Mouse (Mus musculus) liver, embryonic 11.5 days (tissue): ENCODE measurements around the gene Ypel4. TPM values are rescaled to one million over a fixed set of nuclear protein-coding genes. Genes with fewer than 3 reads are reported as not detected.
A peak's percentile ranks its signal among the peaks of the same experiment; 100 is the strongest.

Experiments used
- ATAC-seq: fragments of 200-750 bp; cut with Nextera tagmentation; replicated peaks from 2 replicates; pipeline ENCODE4 v1.8.0; 2017; ENCODE audit warnings: moderate number of reproducible peaks, mild to moderate bottlenecking, moderate TSS enrichment, moderate library complexity; ENCODE audit not compliant: low FRiP score
- DNase-seq: peaks from one replicate; pipeline ENCODE4 v3.0.0-alpha.2; 2017; ENCODE audit warnings: low spot score
- H3K27ac ChIP-seq: fragments of 300-500 bp; sonication (generic); 2 replicates; pipeline ENCODE4 v1.5.1; 2014; ENCODE audit warnings: mild to moderate bottlenecking, low read depth, low read length, control low read depth
- H3K27me3 ChIP-seq: fragments of 300-500 bp; sonication (generic); replicated peaks from 2 replicates; pipeline ENCODE4 v1.6.1; 2014; ENCODE audit warnings: low read length, mixed read lengths; ENCODE audit not compliant: control insufficient read depth, insufficient read depth
- H3K36me3 ChIP-seq: fragments of 300-500 bp; sonication (generic); 2 replicates; pipeline ENCODE4 v1.6.1; 2014; ENCODE audit warnings: mild to moderate bottlenecking, low read length, moderate library complexity, mixed read lengths; ENCODE audit not compliant: control insufficient read depth, insufficient read depth
- H3K4me1 ChIP-seq: fragments of 300-500 bp; sonication (generic); replicated peaks from 2 replicates; pipeline ENCODE4 v1.6.1; 2014; ENCODE audit warnings: low read length, mixed read lengths; ENCODE audit not compliant: control insufficient read depth, insufficient read depth
- H3K4me2 ChIP-seq: fragments of 300-500 bp; sonication (generic); 2 replicates; pipeline ENCODE4 v1.6.1; 2014; ENCODE audit warnings: mild to moderate bottlenecking, control low read depth, moderate library complexity
- H3K4me3 ChIP-seq: fragments of 300-500 bp; sonication (generic); 2 replicates; pipeline ENCODE4 v1.5.1; 2014; ENCODE audit warnings: low read depth, low read length, control low read depth
- H3K9ac ChIP-seq: fragments of 300-500 bp; sonication (generic); 2 replicates; pipeline ENCODE4 v1.6.1; 2014; ENCODE audit warnings: low read depth, low read length, control low read depth
- H3K9me3 ChIP-seq: fragments of 300-500 bp; sonication (generic); 2 replicates; pipeline ENCODE4 v1.6.1; 2016; ENCODE audit warnings: low read length, inconsistent platforms, mixed read lengths; ENCODE audit not compliant: control insufficient read depth
- WGBS: fragments of 180-500 bp; shearing (Covaris S2); extraction: QIAGEN DNeasy Blood & Tissue Kit; methylation state at CpG from one replicate; pipeline ENCODE4 v1.1.7; 2014; 5-methylcytosine and 5-hydroxymethylcytosine counted together
- polyA plus RNA-seq: library from polyadenylated mRNA; unstranded; fragments of >200 nt; fragmentation: Nextera tagmentation; extraction: Ambion mirVana; gene quantifications from 2 replicates; pipeline ENCODE4 v1.2.1, GENCODE M21; 2014

Gene Ypel4
- polyA plus RNA-seq, 1 experiment from 2014 or later = 11.4 TPM

GRCm38 (mm10) chr2:84743561-84743960, 9.7 kb downstream of the Ypel4 start, which contains the start of gene Gm19426:
TSS of gene Gm19426 (minus strand) at chr2:84743655.
- Histone ChIP-seq H3K4me2 (peak within 1 kb of the TSS; percentile 90), H3K36me3 (no peaks in the 10 kb centered on the region), H3K4me3 (peak within 1 kb of the TSS; percentile 74), H3K4me1 (peaks cover 50% of the 10 kb centered on the region), H3K27ac (peak within 1 kb of the TSS; percentile 95), H3K9me3 (no peaks in the 10 kb centered on the region), H3K27me3 (no peaks in the 10 kb centered on the region), H3K9ac (peak within 1 kb of the TSS; percentile 98)
- peak; percentile 86 for ATAC-seq
- under 1% methylated on average over 25 of the region's 25 CpGs for WGBS
- peak; percentile 85 for DNase-seq

GRCm38 (mm10) chr2:84744126-84744525, 10.3 kb downstream of the Ypel4 start:
- Histone ChIP-seq H3K27me3 (no peaks in the 10 kb centered on the region), H3K4me1 (peaks cover 47% of the 10 kb centered on the region), H3K4me3 (peak overlapping the region; percentile 74), H3K9me3 (no peaks in the 10 kb centered on the region), H3K27ac (peak overlapping the region; percentile 95), H3K36me3 (no peaks in the 10 kb centered on the region), H3K9ac (peak overlapping the region; percentile 98), H3K4me2 (peak overlapping the region; percentile 90)
- DNase-seq (peak; percentile 70), ATAC-seq (peak; percentile 33)
- WGBS = 5% methylated on average over 10 of the region's 10 CpGs

GRCm38 (mm10) chr2:84750115-84750514, 16.3 kb downstream of the Ypel4 start:
- no peaks in the 10 kb centered on the region for H3K9me3 ChIP-seq
- no peaks in the 10 kb centered on the region for H3K36me3 ChIP-seq
- no peaks in the 10 kb centered on the region for H3K27me3 ChIP-seq
- no peak overlapping the region for H3K9ac ChIP-seq
- H3K4me1 ChIP-seq = peaks cover 5% of the 10 kb centered on the region
- no peak for ATAC-seq
- DNase-seq = no peak
- no peak overlapping the region for H3K4me2 ChIP-seq
- H3K27ac ChIP-seq = no peak overlapping the region
- 68% methylated on average over 6 of the region's 6 CpGs for WGBS
- no peak overlapping the region for H3K4me3 ChIP-seq

GRCm38 (mm10) chr2:84756245-84756644, 22.4 kb downstream of the Ypel4 start:
- Histone ChIP-seq H3K4me2 (no peak overlapping the region), H3K4me1 (no peaks in the 10 kb centered on the region), H3K36me3 (no peaks in the 10 kb centered on the region), H3K27me3 (no peaks in the 10 kb centered on the region; the same call in 1 of the 2 replicates), H3K4me3 (no peak overlapping the region), H3K9me3 (no peaks in the 10 kb centered on the region), H3K27ac (no peak overlapping the region), H3K9ac (no peak overlapping the region)
- WGBS = 68% methylated on average over 5 of the region's 5 CpGs
- no peak for ATAC-seq
- DNase-seq = no peak

- Histone ChIP-seq H3K4me3 (no peak overlapping the region), H3K9ac (no peak overlapping the region), H3K4me2 (no peak overlapping the region), H3K4me1 (no peaks in the 10 kb centered on the region), H3K36me3 (no peaks in the 10 kb centered on the region), H3K27me3 (no peaks in the 10 kb centered on the region; the same call in 1 of the 2 replicates), H3K27ac (no peak overlapping the region), H3K9me3 (no peaks in the 10 kb centered on the region)
- WGBS = 60% methylated on average over 7 of the region's 7 CpGs
- no peak for ATAC-seq
- DNase-seq = no peak
These were observed 23.3 kb downstream of the Ypel4 start for GRCm38 (mm10) chr2:84757026-84757682.

- peak; percentile 65 for ATAC-seq
- Histone ChIP-seq H3K4me2 (no peak overlapping the region), H3K9me3 (no peaks in the 10 kb centered on the region), H3K9ac (no peak overlapping the region), H3K36me3 (no peaks in the 10 kb centered on the region), H3K4me1 (no peaks in the 10 kb centered on the region), H3K27me3 (no peaks in the 10 kb centered on the region; the same call in 1 of the 2 replicates), H3K4me3 (no peak overlapping the region), H3K27ac (no peak overlapping the region)
- DNase-seq = no peak
- 3% methylated on average over 2 of the region's 2 CpGs for WGBS
These were observed 24.8 kb downstream of the Ypel4 start for GRCm38 (mm10) chr2:84758542-84759127.

- Histone ChIP-seq H3K9ac (no peak overlapping the region), H3K27me3 (no peaks in the 10 kb centered on the region; the same call in 1 of the 2 replicates), H3K36me3 (no peaks in the 10 kb centered on the region), H3K4me3 (no peak overlapping the region), H3K27ac (no peak overlapping the region), H3K9me3 (no peaks in the 10 kb centered on the region), H3K4me1 (no peaks in the 10 kb centered on the region), H3K4me2 (no peak overlapping the region)
- ATAC-seq (no peak), DNase-seq (no peak)
- WGBS = 71% methylated on average over 8 of the region's 8 CpGs
These were observed 26.9 kb downstream of the Ypel4 start for GRCm38 (mm10) chr2:84760777-84761176.

- Histone ChIP-seq H3K27ac (no peak overlapping the region), H3K4me1 (no peaks in the 10 kb centered on the region), H3K9ac (no peak overlapping the region), H3K36me3 (no peaks in the 10 kb centered on the region), H3K27me3 (no peaks in the 10 kb centered on the region; the same call in 1 of the 2 replicates), H3K4me2 (no peak overlapping the region), H3K4me3 (no peak overlapping the region), H3K9me3 (no peaks in the 10 kb centered on the region)
- ATAC-seq (no peak), DNase-seq (no peak)
- WGBS = 71% methylated on average over 3 of the region's 3 CpGs
These were observed 27.5 kb downstream of the Ypel4 start for GRCm38 (mm10) chr2:84761309-84761708.

- Histone ChIP-seq H3K4me1 (no peaks in the 10 kb centered on the region), H3K27me3 (no peaks in the 10 kb centered on the region; the same call in 1 of the 2 replicates), H3K4me3 (no peak overlapping the region), H3K4me2 (no peak overlapping the region), H3K9me3 (no peaks in the 10 kb centered on the region), H3K27ac (no peak overlapping the region), H3K36me3 (no peaks in the 10 kb centered on the region), H3K9ac (no peak overlapping the region)
- no peak for DNase-seq
- 88% methylated on average over 1 of the region's 1 CpGs for WGBS
- ATAC-seq = no peak
These were observed 28.0 kb downstream of the Ypel4 start for GRCm38 (mm10) chr2:84761840-84762239.
